Mouse (Mus musculus): ENCODE results near the gene Acvr1. TPM values are rescaled to one million over a fixed set of nuclear protein-coding genes. Genes with fewer than 3 reads are reported as not detected.
A peak's percentile ranks its signal among the peaks of the same experiment; 100 is the strongest.

Gene Acvr1
- polyA plus RNA-seq, 1 experiment from 2014 or later = 9.2 TPM

DNA sequence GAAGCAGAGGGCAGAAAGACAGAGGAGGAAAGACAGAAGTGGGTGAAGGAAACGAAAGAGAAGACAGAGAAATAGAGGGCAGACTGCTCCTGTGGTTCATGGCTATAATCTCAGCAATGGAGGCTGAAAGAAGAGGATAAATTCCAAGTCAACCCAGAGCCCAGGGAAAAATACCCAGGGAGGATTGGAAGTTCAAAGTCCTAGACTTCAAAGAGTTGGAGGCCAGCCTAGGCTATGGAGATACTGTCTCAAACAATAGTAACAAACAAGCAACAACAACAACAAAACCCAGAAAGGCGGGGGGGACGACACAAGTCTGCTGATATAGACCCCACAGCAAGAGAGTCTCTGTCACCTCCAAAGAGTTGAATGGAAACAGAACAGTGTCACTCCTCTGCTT lies 14.7 kb downstream of the Acvr1 start:
- H3K4me2 ChIP-seq = 0 out of 2 replicates have a peak overlapping the region, but pooled peaks have one; percentile 7
- no peaks in the 10 kb centered on the region for H3K36me3 ChIP-seq
- H3K9me3 ChIP-seq = no peaks in the 10 kb centered on the region
- H3K4me1 ChIP-seq = peaks cover 83% of the 10 kb centered on the region
- H3K4me3 ChIP-seq = no peak overlapping the region
- no peaks in the 10 kb centered on the region for H3K27me3 ChIP-seq (replicated peaks)
- H3K27ac ChIP-seq (replicated peaks) = 0 out of 2 replicates have a peak overlapping the region, but pooled peaks have one; percentile 36
- 36% methylated on average over 3 of the region's 3 CpGs for WGBS
- ATAC-seq (ENCODE audit: extremely low read depth, insufficient number of reproducible peaks, low FRiP score, low TSS enrichment) = no peak
- H3K9ac ChIP-seq = 0 out of 2 replicates have a peak overlapping the region, but pooled peaks have one; percentile 61

DNA sequence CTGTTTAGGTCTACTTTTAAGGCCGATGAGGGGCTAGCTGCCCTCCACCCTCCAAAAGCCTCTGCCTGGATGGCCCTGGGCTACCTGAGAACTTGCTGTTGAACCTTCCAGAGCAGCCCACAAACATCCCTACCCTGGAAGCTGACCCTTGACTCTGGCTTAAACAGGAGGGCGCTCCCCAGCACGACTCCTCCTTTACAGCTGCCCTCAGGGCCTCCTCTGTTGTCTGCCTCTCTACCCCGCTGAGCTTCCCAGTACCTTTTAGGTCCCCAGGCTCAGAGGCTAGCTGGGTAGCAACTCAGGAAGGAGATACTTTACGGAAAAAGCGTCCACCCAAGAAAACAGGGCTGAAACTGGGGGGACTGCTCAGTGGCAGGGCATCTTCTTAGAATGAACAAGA lies 15.1 kb downstream of the Acvr1 start:
- Histone ChIP-seq H3K9ac (peak overlapping the region; percentile 61; the same call in 1 of the 2 replicates), H3K4me3 (no peak overlapping the region), H3K9me3 (no peaks in the 10 kb centered on the region), H3K4me2 (0 out of 2 replicates have a peak overlapping the region, but pooled peaks have one; percentile 7), H3K36me3 (no peaks in the 10 kb centered on the region), H3K27ac (replicated peaks) (0 out of 2 replicates have a peak overlapping the region, but pooled peaks have one; percentile 36), H3K4me1 (peaks cover 87% of the 10 kb centered on the region), H3K27me3 (replicated peaks) (no peaks in the 10 kb centered on the region)
- ATAC-seq (ENCODE audit: extremely low read depth, insufficient number of reproducible peaks, low FRiP score, low TSS enrichment) = no peak
- 35% methylated on average over 6 of the region's 6 CpGs for WGBS

- Histone ChIP-seq H3K36me3 (no peaks in the 10 kb centered on the region), H3K9ac (0 out of 2 replicates have a peak overlapping the region, but pooled peaks have one; percentile 33), H3K4me1 (peaks cover 87% of the 10 kb centered on the region), H3K9me3 (no peaks in the 10 kb centered on the region), H3K27me3 (replicated peaks) (no peaks in the 10 kb centered on the region), H3K4me3 (no peak overlapping the region), H3K4me2 (peak overlapping the region; percentile 46), H3K27ac (replicated peaks) (0 out of 2 replicates have a peak overlapping the region, but pooled peaks have one; percentile 53)
- no peak for ATAC-seq (ENCODE audit: extremely low read depth, insufficient number of reproducible peaks, low FRiP score, low TSS enrichment)
- WGBS = 31% methylated on average over 9 of the region's 9 CpGs
Observed at GRCm38 (mm10) chr2:58550488-58550887, 16.5 kb downstream of the Acvr1 start.

DNA sequence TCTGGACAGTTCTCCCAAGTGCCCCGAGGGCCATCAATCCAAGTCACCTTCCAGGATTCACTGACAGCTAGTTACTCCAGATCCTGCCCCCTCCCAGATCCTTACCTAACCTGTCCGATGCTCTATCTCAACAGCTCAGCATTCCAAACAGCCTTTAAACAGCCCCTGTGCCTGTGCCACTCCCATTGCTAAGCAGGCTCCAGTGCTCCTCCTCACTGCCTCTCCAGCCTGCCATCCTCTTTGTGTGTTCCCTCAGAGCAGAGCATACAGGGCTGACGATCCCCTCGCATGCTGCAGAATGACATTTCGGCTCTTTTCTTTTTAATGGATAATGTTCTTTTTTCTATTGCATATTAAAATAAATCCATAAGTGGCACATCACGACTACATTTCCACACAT lies 17.0 kb downstream of the Acvr1 start:
- Histone ChIP-seq H3K27me3 (replicated peaks) (no peaks in the 10 kb centered on the region), H3K9ac (peak overlapping the region; percentile 33), H3K27ac (replicated peaks) (peak overlapping the region; percentile 53), H3K4me3 (no peak overlapping the region), H3K9me3 (no peaks in the 10 kb centered on the region), H3K36me3 (no peaks in the 10 kb centered on the region), H3K4me1 (peaks cover 88% of the 10 kb centered on the region), H3K4me2 (peak overlapping the region; percentile 46)
- WGBS = 22% methylated on average over 6 of the region's 6 CpGs
- no peak for ATAC-seq (ENCODE audit: extremely low read depth, insufficient number of reproducible peaks, low FRiP score, low TSS enrichment)

- peaks cover 88% of the 10 kb centered on the region for H3K4me1 ChIP-seq
- H3K27ac ChIP-seq (replicated peaks) = no peak overlapping the region
- 36% methylated on average over 7 of the region's 7 CpGs for WGBS
Observed at GRCm38 (mm10) chr2:58548943-58549342, 18.0 kb downstream of the Acvr1 start.

GRCm38 (mm10) chr2:58546264-58546663 lies 20.7 kb downstream of the Acvr1 start:
- Histone ChIP-seq H3K4me2 (no peak overlapping the region), H3K4me1 (peaks cover 85% of the 10 kb centered on the region), H3K27me3 (replicated peaks) (no peaks in the 10 kb centered on the region), H3K9ac (no peak overlapping the region), H3K36me3 (no peaks in the 10 kb centered on the region), H3K27ac (replicated peaks) (no peak overlapping the region), H3K9me3 (no peaks in the 10 kb centered on the region), H3K4me3 (no peak overlapping the region)
- whole genome bisulfite sequencing = 86% methylated on average over 7 of the region's 7 CpGs
- ATAC-seq (ENCODE audit: extremely low read depth, insufficient number of reproducible peaks, low FRiP score, low TSS enrichment) = no peak

More at GRCm38 (mm10) chr2:58548943-58549342, 18.0 kb downstream of the Acvr1 start:
- H3K4me2 ChIP-seq = no peak overlapping the region
- no peaks in the 10 kb centered on the region for H3K36me3 ChIP-seq
- no peaks in the 10 kb centered on the region for H3K27me3 ChIP-seq (replicated peaks)
- H3K9me3 ChIP-seq = no peaks in the 10 kb centered on the region
- no peak overlapping the region for H3K4me3 ChIP-seq
- no peak overlapping the region for H3K9ac ChIP-seq
- no peak for ATAC-seq (ENCODE audit: extremely low read depth, insufficient number of reproducible peaks, low FRiP score, low TSS enrichment)

DNA sequence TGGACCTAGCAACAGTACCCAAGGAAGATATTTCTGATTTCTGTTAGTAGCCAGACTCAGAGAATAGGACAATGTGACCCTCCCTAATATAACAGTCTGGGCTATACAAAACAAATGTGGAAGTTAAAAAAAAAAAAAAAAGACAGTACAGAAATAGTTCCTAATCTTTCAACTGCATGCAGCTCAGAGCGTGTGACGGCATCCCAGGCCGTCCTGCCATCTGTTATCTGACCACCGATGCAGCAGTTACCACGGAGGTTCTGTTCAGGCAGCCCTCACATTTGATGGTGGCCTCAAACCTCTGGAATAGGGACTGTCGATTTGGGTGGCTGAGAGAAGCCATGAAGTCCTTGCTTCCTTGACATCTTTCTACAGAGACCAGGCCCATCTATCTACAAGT lies 22.6 kb downstream of the Acvr1 start:
- ATAC-seq (ENCODE audit: extremely low read depth, insufficient number of reproducible peaks, low FRiP score, low TSS enrichment) = no peak
- Histone ChIP-seq H3K4me2 (no peak overlapping the region), H3K27ac (replicated peaks) (0 out of 2 replicates have a peak overlapping the region, but pooled peaks have one; percentile 21), H3K9ac (no peak overlapping the region), H3K36me3 (no peaks in the 10 kb centered on the region; the same call in 1 of the 2 replicates), H3K9me3 (no peaks in the 10 kb centered on the region), H3K27me3 (replicated peaks) (no peaks in the 10 kb centered on the region), H3K4me1 (peaks cover 82% of the 10 kb centered on the region), H3K4me3 (no peak overlapping the region)
- WGBS = 9% methylated on average over 6 of the region's 6 CpGs

GRCm38 (mm10) chr2:58543252-58543651 lies 23.7 kb downstream of the Acvr1 start:
- no peak overlapping the region for H3K9ac ChIP-seq
- peaks cover 82% of the 10 kb centered on the region for H3K4me1 ChIP-seq

DNA sequence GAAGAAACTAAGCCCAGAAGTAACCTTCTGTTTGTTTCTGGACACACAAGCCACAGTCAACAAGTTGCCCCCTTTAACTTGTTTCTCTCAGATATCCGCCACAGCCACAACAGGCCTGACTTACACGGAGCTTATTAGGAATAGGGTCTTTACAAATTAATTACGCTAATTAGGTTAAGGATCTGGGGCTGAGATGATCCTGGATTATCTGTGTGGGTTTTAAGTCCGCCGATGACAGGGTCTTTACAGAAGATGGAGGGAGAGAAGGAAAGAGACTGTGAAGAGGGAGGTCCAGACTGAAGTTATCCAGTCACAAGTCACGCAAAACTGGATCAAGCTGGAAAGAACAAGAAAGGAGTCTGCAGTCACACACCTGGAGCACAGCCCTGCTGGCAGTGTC lies 28.8 kb downstream of the Acvr1 start:
- H3K36me3 ChIP-seq = peaks cover 16% of the 10 kb centered on the region; the same call in 1 of the 2 replicates
- H3K4me2 ChIP-seq = no peak overlapping the region
- H3K4me3 ChIP-seq = no peak overlapping the region
- 88% methylated on average over 6 of the region's 6 CpGs for WGBS
- no peak overlapping the region for H3K9ac ChIP-seq
- H3K27me3 ChIP-seq (replicated peaks) = no peaks in the 10 kb centered on the region
- peaks cover 94% of the 10 kb centered on the region for H3K4me1 ChIP-seq
- H3K27ac ChIP-seq (replicated peaks) = no peak overlapping the region
- H3K9me3 ChIP-seq = no peaks in the 10 kb centered on the region
- ATAC-seq (ENCODE audit: extremely low read depth, insufficient number of reproducible peaks, low FRiP score, low TSS enrichment) = no peak

More at GRCm38 (mm10) chr2:58543252-58543651, 23.7 kb downstream of the Acvr1 start:
- Histone ChIP-seq H3K36me3 (no peaks in the 10 kb centered on the region; the same call in 1 of the 2 replicates), H3K4me2 (no peak overlapping the region), H3K9me3 (no peaks in the 10 kb centered on the region), H3K27me3 (replicated peaks) (no peaks in the 10 kb centered on the region), H3K4me3 (no peak overlapping the region), H3K27ac (replicated peaks) (no peak overlapping the region)
- no peak for ATAC-seq (ENCODE audit: extremely low read depth, insufficient number of reproducible peaks, low FRiP score, low TSS enrichment)
- 82% methylated on average over 5 of the region's 5 CpGs for WGBS

DNA sequence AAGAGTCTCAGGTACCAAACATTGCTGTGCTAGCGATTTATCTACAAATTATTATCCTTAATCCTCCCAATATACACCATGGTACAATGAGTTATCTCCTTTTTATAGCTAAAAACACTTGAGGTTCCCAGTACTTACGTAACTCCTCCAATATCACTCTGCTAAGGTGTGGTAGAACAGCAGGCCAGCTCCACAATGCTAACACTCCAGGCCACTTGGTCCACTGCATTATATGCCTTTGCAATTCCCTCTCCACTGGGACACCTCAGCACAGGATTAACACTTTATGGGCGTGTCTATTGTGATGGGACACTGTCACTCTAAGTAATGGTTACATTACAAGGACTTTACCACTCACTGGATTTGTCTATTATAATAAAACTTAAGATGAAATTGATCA lies 30.2 kb downstream of the Acvr1 start:
- no peak overlapping the region for H3K27ac ChIP-seq (replicated peaks)
- 75% methylated on average over 3 of the region's 3 CpGs for WGBS
- peaks cover 95% of the 10 kb centered on the region for H3K4me1 ChIP-seq
- H3K36me3 ChIP-seq = peaks cover 16% of the 10 kb centered on the region; the same call in 1 of the 2 replicates
- no peak for ATAC-seq (ENCODE audit: extremely low read depth, insufficient number of reproducible peaks, low FRiP score, low TSS enrichment)
- no peak overlapping the region for H3K4me3 ChIP-seq
- H3K27me3 ChIP-seq (replicated peaks) = no peaks in the 10 kb centered on the region
- no peaks in the 10 kb centered on the region for H3K9me3 ChIP-seq
- H3K9ac ChIP-seq = no peak overlapping the region
- no peak overlapping the region for H3K4me2 ChIP-seq

GRCm38 (mm10) chr2:58535233-58535632 lies 31.7 kb downstream of the Acvr1 start:
- H3K27me3 ChIP-seq (replicated peaks) = no peaks in the 10 kb centered on the region
- WGBS = 24% methylated on average over 8 of the region's 8 CpGs
- no peak for ATAC-seq (ENCODE audit: extremely low read depth, insufficient number of reproducible peaks, low FRiP score, low TSS enrichment)
- H3K9ac ChIP-seq = no peak overlapping the region
- peaks cover 100% of the 10 kb centered on the region for H3K4me1 ChIP-seq
- no peak overlapping the region for H3K4me3 ChIP-seq
- peak overlapping the region; percentile 94 for H3K27ac ChIP-seq (replicated peaks)
- peak overlapping the region; percentile 32 for H3K4me2 ChIP-seq
- H3K36me3 ChIP-seq = peaks cover 16% of the 10 kb centered on the region; the same call in 1 of the 2 replicates
- H3K9me3 ChIP-seq = no peaks in the 10 kb centered on the region

DNA sequence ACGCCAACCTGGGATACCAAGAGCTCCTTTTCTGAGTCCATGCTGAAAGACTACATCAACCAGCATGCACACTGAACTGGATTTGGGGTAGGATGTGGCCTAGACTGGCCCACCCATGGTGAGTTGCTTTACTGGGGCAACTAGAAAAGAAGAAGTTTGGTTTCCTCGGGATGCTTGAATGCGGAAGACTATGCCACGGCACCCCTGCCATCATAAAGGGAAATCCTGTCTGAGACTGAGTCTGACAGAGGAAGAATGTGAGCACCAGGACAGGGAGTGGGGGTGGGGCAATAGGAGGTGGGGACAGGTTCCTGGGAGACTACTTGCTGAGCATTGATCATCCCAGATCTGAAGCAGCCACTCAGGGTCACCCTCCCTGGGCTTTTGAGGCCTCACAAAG lies 32.6 kb downstream of the Acvr1 start:
- ATAC-seq (ENCODE audit: extremely low read depth, insufficient number of reproducible peaks, low FRiP score, low TSS enrichment) = no peak
- Histone ChIP-seq H3K9ac (peak overlapping the region; percentile 70; the same call in 1 of the 2 replicates), H3K27ac (replicated peaks) (peak overlapping the region; percentile 94), H3K4me1 (peaks cover 100% of the 10 kb centered on the region), H3K9me3 (no peaks in the 10 kb centered on the region), H3K36me3 (peaks cover 16% of the 10 kb centered on the region; the same call in 1 of the 2 replicates), H3K4me3 (no peak overlapping the region), H3K27me3 (replicated peaks) (no peaks in the 10 kb centered on the region), H3K4me2 (no peak overlapping the region)
- 60% methylated on average over 4 of the region's 4 CpGs for WGBS

All from heart, embryonic 13.5 days (tissue).